Mouse (Mus musculus): Measurements from ENCODE around the gene Pik3ap1. TPM values are rescaled to one million over a fixed set of nuclear protein-coding genes. Genes with fewer than 3 reads are reported as not detected.

The Pik3ap1 gene
- polyA plus RNA-seq, 1 experiment from 2014 or later = 2.3 TPM

- H3K27ac ChIP-seq (ENCODE audit: low read depth, low read length) = no peak overlapping the region
- H3K4me1 ChIP-seq (ENCODE audit: control insufficient read depth, insufficient read depth, low read depth, low read length) = no peaks in the 10 kb centered on the region
- no peaks in the 10 kb centered on the region for H3K9me3 ChIP-seq (ENCODE audit: control insufficient read depth, low read length)
- H3K36me3 ChIP-seq (ENCODE audit: control insufficient read depth, insufficient read depth, low read length) = peaks cover 13% of the 10 kb centered on the region
- no peak overlapping the region for H3K4me3 ChIP-seq (ENCODE audit: low read length)
- no peaks in the 10 kb centered on the region for H3K27me3 ChIP-seq (replicated peaks; ENCODE audit: control insufficient read depth, insufficient read depth, low read length)
- ATAC-seq = no peak
- no peak overlapping the region for H3K4me2 ChIP-seq (ENCODE audit: low read length)
- H3K9ac ChIP-seq (ENCODE audit: low read depth, low read length) = no peak overlapping the region
- 98% methylated on average over 5 of the region's 5 CpGs for WGBS
Measured at GRCm38 (mm10) chr19:41241997-41242396, 142.9 kb downstream of the Pik3ap1 start.

GRCm38 (mm10) chr19:41233698-41234097 lies 151.2 kb downstream of the Pik3ap1 start:
- Histone ChIP-seq H3K9ac (ENCODE audit: low read depth, low read length) (no peak overlapping the region), H3K4me1 (ENCODE audit: control insufficient read depth, insufficient read depth, low read depth, low read length) (no peaks in the 10 kb centered on the region), H3K27me3 (replicated peaks; ENCODE audit: control insufficient read depth, insufficient read depth, low read length) (no peaks in the 10 kb centered on the region), H3K9me3 (ENCODE audit: control insufficient read depth, low read length) (no peaks in the 10 kb centered on the region), H3K27ac (ENCODE audit: low read depth, low read length) (no peak overlapping the region), H3K4me2 (ENCODE audit: low read length) (no peak overlapping the region), H3K36me3 (ENCODE audit: control insufficient read depth, insufficient read depth, low read length) (peaks cover 14% of the 10 kb centered on the region), H3K4me3 (ENCODE audit: low read length) (no peak overlapping the region)
- WGBS = 96% methylated on average over 4 of the region's 4 CpGs
- ATAC-seq = no peak

Other genes with a start within 250 kb of the Pik3ap1 start
- gene Tll2, start 178.3 kb downstream of the Pik3ap1 start, polyA plus RNA-seq (2015; fragmentation: Nextera tagmentation; extraction: Ambion mirVana) = 0.91 and 1.1 TPM in 2 replicates
- gene Tm9sf3, start 121.1 kb downstream of the Pik3ap1 start, polyA plus RNA-seq (2015; fragmentation: Nextera tagmentation; extraction: Ambion mirVana) = 80.3 and 89.3 TPM in 2 replicates
- gene Lcor, start 97.5 kb upstream of the Pik3ap1 start, polyA plus RNA-seq (2015; fragmentation: Nextera tagmentation; extraction: Ambion mirVana) = 9.9 and 12.0 TPM in 2 replicates
- 1.6 and 1.7 TPM in 2 replicates for gene Gm340, start 197.3 kb upstream of the Pik3ap1 start, polyA plus RNA-seq (2015; fragmentation: Nextera tagmentation; extraction: Ambion mirVana)

Data from hindbrain, embryonic 16.5 days (tissue).